Mouse (Mus musculus) left cerebral cortex, adult 9 months (tissue): Measurements from ENCODE around the gene Trim14.
"Not testable (repeated sequence)": the region's sequence is repeated elsewhere in the genome, so short reads cannot be mapped to it uniquely, and the experiment has no call there.

Experiments used
- DNase-seq, 2 experiments: peaks; one replicate each; pipeline ENCODE4 v3.0.0; 2022; ENCODE audit warnings: low spot score in 2 of 2

Gene Trim14

GRCm38 (mm10) chr4:46535840-46536361, at the start of gene Trim14:
Trim14 (minus strand) TSS chr4:46536141.
- DNase-seq = no peak

- no peak for DNase-seq
These were observed 49.3 kb upstream of the Trim14 start for GRCm38 (mm10) chr4:46585041-46585810.

GRCm38 (mm10) chr4:46584536-46584935, 48.6 kb upstream of the Trim14 start:
- not testable (repeated sequence) for DNase-seq

DNA sequence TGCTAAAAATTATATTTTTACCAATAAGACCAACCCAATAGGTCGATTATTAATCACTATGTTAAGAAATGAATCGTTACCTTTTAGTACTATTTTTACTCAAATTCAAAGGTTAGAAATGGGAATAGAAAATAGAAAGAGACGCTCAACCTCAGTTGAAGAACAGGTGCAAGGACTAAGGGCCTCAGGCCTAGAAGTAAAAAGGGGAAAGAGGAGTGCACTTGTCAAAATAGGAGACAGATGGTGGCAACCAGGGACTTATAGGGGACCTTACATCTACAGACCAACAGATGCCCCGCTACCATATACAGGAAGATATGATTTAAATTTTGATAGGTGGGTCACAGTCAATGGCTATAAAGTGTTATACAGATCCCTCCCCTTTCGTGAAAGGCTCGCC, 48.1 kb upstream of the Trim14 start:
- not testable (repeated sequence) for DNase-seq

DNA sequence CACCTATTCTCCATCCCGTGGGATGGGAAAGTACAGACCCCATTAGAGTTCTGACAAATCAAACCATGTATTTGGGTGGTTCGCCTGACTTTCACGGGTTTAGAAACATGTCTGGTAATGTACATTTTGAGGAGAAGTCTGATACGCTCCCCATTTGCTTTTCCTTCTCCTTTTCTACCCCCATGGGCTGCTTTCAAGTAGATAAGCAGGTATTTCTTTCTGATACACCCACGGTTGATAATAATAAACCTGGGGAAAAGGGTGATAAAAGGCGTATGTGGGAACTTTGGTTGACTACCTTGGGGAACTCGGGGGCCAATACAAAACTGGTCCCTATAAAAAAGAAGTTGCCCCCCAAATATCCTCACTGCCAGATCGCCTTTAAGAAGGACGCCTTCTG, 46.1 kb upstream of the Trim14 start:
- not testable (repeated sequence) for DNase-seq

- not testable (repeated sequence) for DNase-seq
These were observed 45.6 kb upstream of the Trim14 start for GRCm38 (mm10) chr4:46581577-46581976.

DNA sequence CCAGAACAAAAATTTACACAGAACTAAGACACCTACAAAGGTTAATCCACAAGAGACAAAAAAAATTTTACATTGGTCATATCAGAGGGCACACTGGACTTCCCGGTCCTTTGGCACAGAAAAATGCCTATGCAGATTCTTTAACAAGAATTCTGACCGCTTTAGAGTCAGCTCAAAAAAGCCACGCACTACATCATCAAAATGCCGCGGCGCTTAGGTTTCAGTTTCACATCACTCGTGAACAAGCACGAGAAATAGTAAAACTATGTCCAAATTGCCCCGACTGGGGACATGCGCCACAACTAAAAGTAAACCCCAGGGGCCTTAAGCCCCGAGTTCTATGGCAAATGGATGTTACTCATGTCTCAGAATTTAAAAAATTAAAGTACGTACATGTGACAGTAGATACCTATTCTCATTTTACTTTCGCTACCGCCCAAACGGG, 44.9 kb upstream of the Trim14 start:
- DNase-seq = not testable (repeated sequence)

- not testable (repeated sequence) for DNase-seq
These were observed 42.9 kb upstream of the Trim14 start for GRCm38 (mm10) chr4:46578796-46579346.

DNA sequence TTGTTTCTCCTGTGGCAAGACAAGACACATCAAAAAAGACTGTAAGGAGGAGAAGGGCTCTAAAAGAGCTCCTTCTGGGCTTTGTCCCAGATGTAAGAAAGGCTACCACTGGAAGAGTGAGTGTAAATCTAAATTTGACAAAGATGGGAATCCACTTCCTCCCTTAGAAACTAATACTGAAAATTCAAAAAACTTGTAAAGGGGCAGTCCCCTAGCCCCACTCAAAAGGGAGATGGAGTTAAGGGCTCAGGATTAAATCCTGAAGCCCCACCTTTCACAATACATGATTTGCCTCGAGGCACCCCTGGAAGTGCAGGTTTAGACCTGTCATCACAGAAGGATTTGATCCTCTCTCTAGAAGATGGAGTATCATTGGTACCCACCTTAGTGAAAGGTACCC, 42.3 kb upstream of the Trim14 start:
- no peak for DNase-seq

DNA sequence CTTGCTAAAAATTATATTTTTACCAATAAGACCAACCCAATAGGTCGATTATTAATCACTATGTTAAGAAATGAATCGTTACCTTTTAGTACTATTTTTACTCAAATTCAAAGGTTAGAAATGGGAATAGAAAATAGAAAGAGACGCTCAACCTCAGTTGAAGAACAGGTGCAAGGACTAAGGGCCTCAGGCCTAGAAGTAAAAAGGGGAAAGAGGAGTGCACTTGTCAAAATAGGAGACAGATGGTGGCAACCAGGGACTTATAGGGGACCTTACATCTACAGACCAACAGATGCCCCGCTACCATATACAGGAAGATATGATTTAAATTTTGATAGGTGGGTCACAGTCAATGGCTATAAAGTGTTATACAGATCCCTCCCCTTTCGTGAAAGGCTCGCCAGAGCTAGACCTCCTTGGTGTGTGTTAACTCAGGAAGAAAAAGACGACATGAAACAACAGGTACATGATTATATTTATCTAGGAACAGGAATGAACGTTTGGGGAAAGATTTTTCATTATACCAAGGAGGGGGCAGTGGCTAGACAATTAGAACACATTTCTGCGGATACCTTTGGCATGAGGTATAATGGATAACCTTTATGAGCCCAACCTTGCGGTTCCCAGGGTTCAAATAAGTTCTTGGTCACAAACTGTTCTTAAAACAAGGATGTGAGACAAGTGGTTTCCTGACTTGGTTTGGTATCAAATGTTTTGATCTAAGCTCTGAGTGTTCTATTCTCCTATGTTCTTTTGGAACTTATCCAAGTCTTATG, 39.8 kb upstream of the Trim14 start:
- not testable (repeated sequence) for DNase-seq

GRCm38 (mm10) chr4:46574841-46575240, 38.9 kb upstream of the Trim14 start:
- no peak for DNase-seq

DNA sequence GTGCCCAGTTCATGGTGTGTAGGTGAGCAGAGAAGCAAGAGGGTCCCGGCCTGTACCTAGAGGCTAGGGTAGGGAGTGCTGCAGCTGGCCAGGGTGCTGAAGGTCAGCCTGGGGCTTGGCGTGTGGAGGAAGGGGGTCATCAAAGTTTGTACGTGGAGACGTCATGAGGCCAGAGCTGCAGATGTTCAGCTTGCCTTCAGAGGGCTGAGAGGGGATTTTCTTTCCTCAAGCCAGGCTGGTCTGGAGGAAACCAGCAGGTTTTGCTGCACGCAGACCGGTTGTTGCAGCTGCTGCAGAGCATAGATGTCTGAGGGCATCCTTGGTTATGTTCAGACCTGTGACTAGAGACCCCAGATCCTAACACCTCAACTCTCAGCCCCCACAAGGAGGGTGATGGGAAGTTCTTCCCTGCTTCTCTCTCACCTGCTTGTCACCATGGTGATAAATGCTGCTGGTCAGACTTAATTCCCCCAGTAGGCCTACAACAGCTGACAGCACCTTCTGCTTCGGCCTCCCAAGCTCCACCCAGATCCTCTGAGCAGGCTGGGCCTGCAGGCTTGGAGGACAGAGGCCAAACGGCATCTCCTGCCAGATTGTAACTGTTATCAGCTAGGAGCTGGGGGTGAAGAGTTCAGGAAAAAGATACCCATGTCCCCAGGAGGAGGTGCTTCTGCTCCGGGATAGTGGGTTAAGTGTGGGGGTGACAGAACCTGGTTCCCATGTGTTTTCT, 38.2 kb upstream of the Trim14 start:
- no peak for DNase-seq

DNA sequence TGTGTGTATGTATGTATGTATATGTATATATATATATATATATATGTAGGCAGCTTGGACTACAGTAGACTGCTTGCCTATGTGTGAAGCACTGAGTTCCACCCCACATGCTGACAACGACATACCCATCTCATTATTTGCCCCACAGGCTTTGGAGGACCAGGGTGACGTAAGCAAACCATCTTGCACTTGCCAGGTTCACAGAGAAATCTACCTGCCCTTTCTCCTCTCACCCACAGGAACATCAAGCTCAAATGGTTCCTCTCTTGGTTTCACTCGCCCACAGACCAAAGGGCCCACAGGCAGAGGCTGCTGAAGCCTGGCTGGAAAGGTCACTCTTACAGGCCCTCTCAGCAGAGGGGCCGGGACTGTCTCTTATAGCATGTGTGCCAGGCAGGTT, 36.7 kb upstream of the Trim14 start:
- DNase-seq = no peak

GRCm38 (mm10) chr4:46571744-46572143, 35.8 kb upstream of the Trim14 start:
- no peak for DNase-seq

GRCm38 (mm10) chr4:46569671-46570070, 33.7 kb upstream of the Trim14 start:
- peak in 1 of 2 experiments; percentile 28 for DNase-seq

- no peak for DNase-seq
These were observed 32.2 kb upstream of the Trim14 start for GRCm38 (mm10) chr4:46568169-46568568.

- DNase-seq = no peak
These were observed 31.2 kb upstream of the Trim14 start for GRCm38 (mm10) chr4:46566931-46567671.

GRCm38 (mm10) chr4:46565393-46565955, 29.5 kb upstream of the Trim14 start:
- no peak for DNase-seq

- DNase-seq = no peak
These were observed 28.3 kb upstream of the Trim14 start for GRCm38 (mm10) chr4:46564247-46564646.

DNA sequence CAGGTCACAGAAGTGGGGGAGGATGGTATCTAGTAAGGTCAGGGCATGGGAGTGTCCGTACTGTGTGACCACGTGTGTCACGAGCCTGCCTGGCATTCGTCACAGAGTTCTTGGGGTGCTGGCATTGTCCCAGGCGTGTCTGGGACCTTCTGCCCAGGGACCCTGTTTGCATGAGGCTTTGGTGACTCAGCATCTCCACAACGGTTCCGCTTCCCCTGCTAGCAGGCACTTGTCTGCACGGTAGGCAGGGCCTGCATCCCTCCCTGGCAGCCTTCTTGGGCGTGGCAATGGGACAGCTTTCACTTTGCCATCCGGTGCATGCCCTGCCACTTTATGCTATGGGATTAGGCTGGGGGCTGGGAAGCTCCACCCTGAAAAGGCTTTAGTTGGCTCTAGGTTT, 27.9 kb upstream of the Trim14 start:
- no peak for DNase-seq

DNA sequence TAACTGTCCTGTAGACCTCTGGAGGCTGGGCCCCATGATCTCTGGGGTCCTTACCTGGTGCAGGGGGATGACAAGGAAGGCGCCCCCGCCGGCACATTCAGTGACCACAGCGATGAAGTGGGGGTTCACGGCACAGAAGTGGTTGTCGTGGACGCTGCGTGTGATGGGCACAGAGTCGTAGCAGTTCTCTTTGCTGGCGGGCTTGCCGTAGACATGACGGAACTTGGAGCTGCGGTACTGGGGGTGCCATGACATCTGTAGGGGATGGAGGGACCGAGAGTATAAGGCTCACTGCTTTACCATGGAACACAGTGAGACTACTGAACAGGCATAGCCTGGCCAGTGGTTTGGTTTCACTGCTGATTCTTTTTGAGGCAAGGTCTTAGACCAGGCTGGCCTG, 26.9 kb upstream of the Trim14 start:
- DNase-seq = no peak
